Mouse (Mus musculus): ENCODE results near the gene Dock1. TPM values are rescaled to one million over a fixed set of nuclear protein-coding genes. Genes with fewer than 3 reads are reported as not detected.
A peak's percentile ranks its signal among the peaks of the same experiment; 100 is the strongest.

Gene Dock1
- polyA plus RNA-seq, 1 experiment from 2014 or later = 44.5 TPM

GRCm38 (mm10) chr7:134671003-134671461 is 578 bp downstream of the Dock1 start:
- H3K27me3 ChIP-seq (ENCODE audit: control insufficient read depth, insufficient read depth, low read depth, low read length) = no peaks in the 10 kb centered on the region
- peak; percentile 53 for ATAC-seq (ENCODE audit: low read depth)
- peak overlapping the region; percentile 96 for H3K9ac ChIP-seq (ENCODE audit: low read length)
- H3K4me2 ChIP-seq (ENCODE audit: low read depth, low read length) = peak overlapping the region; percentile 63
- no peaks in the 10 kb centered on the region for H3K9me3 ChIP-seq (ENCODE audit: control insufficient read depth, low read length)
- H3K36me3 ChIP-seq (ENCODE audit: control insufficient read depth, insufficient read depth, low read length) = no peaks in the 10 kb centered on the region
- H3K4me1 ChIP-seq (replicated peaks; ENCODE audit: control insufficient read depth, insufficient read depth, low read length) = peaks cover 38% of the 10 kb centered on the region
- WGBS = under 1% methylated on average over 28 of the region's 28 CpGs
- H3K27ac ChIP-seq (ENCODE audit: low read length) = peak overlapping the region; percentile 96
- H3K4me3 ChIP-seq (ENCODE audit: low read length) = peak overlapping the region; percentile 89

DNA sequence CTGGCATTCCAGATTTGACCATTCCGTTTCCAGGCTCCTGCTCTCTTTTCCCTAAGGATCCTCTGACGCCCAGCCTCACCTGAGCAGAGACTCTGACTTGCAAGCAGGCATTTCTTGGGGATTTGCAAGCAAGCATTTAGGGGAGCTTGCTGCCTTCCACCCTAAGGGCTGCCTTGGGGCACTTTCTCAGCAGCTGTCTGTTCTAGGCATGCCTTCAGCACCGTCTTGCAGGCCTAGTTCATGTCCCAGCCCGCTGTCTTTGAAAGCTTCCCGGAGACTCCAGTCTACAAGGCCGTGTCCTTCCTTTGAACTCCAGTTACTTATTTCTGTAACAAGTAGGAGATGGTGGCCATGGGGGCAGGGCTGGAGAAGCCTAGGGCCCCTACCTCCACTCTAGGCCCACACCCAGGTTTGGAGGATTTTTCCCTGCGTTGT is 1.0 kb downstream of the Dock1 start:
- no peaks in the 10 kb centered on the region for H3K36me3 ChIP-seq (ENCODE audit: control insufficient read depth, insufficient read depth, low read length)
- peaks cover 38% of the 10 kb centered on the region for H3K4me1 ChIP-seq (replicated peaks; ENCODE audit: control insufficient read depth, insufficient read depth, low read length)
- peak overlapping the region; percentile 96 for H3K9ac ChIP-seq (ENCODE audit: low read length)
- peak overlapping the region; percentile 63 for H3K4me2 ChIP-seq (ENCODE audit: low read depth, low read length)
- H3K9me3 ChIP-seq (ENCODE audit: control insufficient read depth, low read length) = no peaks in the 10 kb centered on the region
- no peaks in the 10 kb centered on the region for H3K27me3 ChIP-seq (ENCODE audit: control insufficient read depth, insufficient read depth, low read depth, low read length)
- WGBS = 5% methylated on average over 7 of the region's 7 CpGs
- peak overlapping the region; percentile 89 for H3K4me3 ChIP-seq (ENCODE audit: low read length)
- 0 out of 2 replicates have a peak, but pooled peaks have one; percentile 14 for ATAC-seq (ENCODE audit: low read depth)
- peak overlapping the region; percentile 96 for H3K27ac ChIP-seq (ENCODE audit: low read length)

DNA sequence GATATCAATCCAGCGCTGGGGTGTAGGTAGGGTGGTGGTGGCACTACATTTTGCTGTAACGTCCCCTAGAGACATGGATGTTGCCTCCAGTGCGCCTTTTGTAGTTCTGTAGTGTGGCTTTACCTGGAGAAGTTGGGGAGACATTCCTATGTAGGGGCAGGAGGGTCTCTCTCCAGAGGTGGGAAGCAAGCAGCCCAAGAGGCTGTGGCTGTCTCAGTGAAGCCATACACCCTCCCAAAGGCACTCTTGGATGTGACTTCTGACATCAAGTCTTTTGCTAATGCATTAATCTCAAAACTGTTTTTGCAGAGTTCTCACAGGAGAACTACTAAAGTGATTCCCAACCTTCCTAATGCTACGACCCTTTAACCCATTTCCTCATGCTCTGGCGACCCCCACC is 2.7 kb downstream of the Dock1 start:
- no peak overlapping the region for H3K27ac ChIP-seq (ENCODE audit: low read length)
- no peaks in the 10 kb centered on the region for H3K36me3 ChIP-seq (ENCODE audit: control insufficient read depth, insufficient read depth, low read length)
- H3K4me2 ChIP-seq (ENCODE audit: low read depth, low read length) = peak overlapping the region; percentile 26; the same call in 1 of the 2 replicates
- peaks cover 46% of the 10 kb centered on the region for H3K4me1 ChIP-seq (replicated peaks; ENCODE audit: control insufficient read depth, insufficient read depth, low read length)
- 66% methylated on average over 5 of the region's 5 CpGs for whole genome bisulfite sequencing
- no peaks in the 10 kb centered on the region for H3K9me3 ChIP-seq (ENCODE audit: control insufficient read depth, low read length)
- no peak for ATAC-seq (ENCODE audit: low read depth)
- H3K27me3 ChIP-seq (ENCODE audit: control insufficient read depth, insufficient read depth, low read depth, low read length) = no peaks in the 10 kb centered on the region
- no peak overlapping the region for H3K4me3 ChIP-seq (ENCODE audit: low read length)
- H3K9ac ChIP-seq (ENCODE audit: low read length) = no peak overlapping the region

- Histone ChIP-seq H3K9me3 (ENCODE audit: control insufficient read depth, low read length) (no peaks in the 10 kb centered on the region), H3K4me3 (ENCODE audit: low read length) (no peak overlapping the region), H3K4me1 (replicated peaks; ENCODE audit: control insufficient read depth, insufficient read depth, low read length) (peaks cover 50% of the 10 kb centered on the region), H3K27me3 (ENCODE audit: control insufficient read depth, insufficient read depth, low read depth, low read length) (no peaks in the 10 kb centered on the region), H3K36me3 (ENCODE audit: control insufficient read depth, insufficient read depth, low read length) (no peaks in the 10 kb centered on the region), H3K4me2 (ENCODE audit: low read depth, low read length) (peak overlapping the region; percentile 26), H3K9ac (ENCODE audit: low read length) (no peak overlapping the region), H3K27ac (ENCODE audit: low read length) (no peak overlapping the region)
- no peak for ATAC-seq (ENCODE audit: low read depth)
- 27% methylated on average over 9 of the region's 9 CpGs for WGBS
Observed at GRCm38 (mm10) chr7:134673952-134674351, 3.5 kb downstream of the Dock1 start.

DNA sequence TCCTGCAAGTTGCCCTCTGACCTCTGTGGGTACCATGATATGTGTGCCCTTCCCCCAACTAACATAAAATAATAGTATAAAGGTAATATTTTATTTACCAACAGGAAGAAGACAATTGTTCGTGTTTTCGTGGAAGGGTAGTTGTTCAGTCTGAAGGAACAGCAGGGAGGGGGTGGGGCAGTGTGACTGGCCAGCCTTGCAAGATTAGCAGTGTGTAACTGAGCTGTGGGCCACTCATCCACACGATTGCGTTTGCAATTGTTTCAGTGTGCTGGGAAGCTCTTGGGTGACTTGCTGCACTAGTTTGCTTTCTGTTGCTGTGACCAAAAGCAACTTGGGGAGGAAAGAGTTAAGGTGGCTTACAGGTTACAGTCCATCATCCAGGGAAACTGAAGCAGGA is 7.4 kb downstream of the Dock1 start:
- H3K36me3 ChIP-seq (ENCODE audit: control insufficient read depth, insufficient read depth, low read length) = no peaks in the 10 kb centered on the region
- no peak overlapping the region for H3K4me2 ChIP-seq (ENCODE audit: low read depth, low read length)
- ATAC-seq (ENCODE audit: low read depth) = no peak
- no peak overlapping the region for H3K4me3 ChIP-seq (ENCODE audit: low read length)
- H3K27me3 ChIP-seq (ENCODE audit: control insufficient read depth, insufficient read depth, low read depth, low read length) = no peaks in the 10 kb centered on the region
- peaks cover 40% of the 10 kb centered on the region for H3K4me1 ChIP-seq (replicated peaks; ENCODE audit: control insufficient read depth, insufficient read depth, low read length)
- no peaks in the 10 kb centered on the region for H3K9me3 ChIP-seq (ENCODE audit: control insufficient read depth, low read length)
- H3K9ac ChIP-seq (ENCODE audit: low read length) = no peak overlapping the region
- 48% methylated on average over 4 of the region's 4 CpGs for WGBS
- no peak overlapping the region for H3K27ac ChIP-seq (ENCODE audit: low read length)

DNA sequence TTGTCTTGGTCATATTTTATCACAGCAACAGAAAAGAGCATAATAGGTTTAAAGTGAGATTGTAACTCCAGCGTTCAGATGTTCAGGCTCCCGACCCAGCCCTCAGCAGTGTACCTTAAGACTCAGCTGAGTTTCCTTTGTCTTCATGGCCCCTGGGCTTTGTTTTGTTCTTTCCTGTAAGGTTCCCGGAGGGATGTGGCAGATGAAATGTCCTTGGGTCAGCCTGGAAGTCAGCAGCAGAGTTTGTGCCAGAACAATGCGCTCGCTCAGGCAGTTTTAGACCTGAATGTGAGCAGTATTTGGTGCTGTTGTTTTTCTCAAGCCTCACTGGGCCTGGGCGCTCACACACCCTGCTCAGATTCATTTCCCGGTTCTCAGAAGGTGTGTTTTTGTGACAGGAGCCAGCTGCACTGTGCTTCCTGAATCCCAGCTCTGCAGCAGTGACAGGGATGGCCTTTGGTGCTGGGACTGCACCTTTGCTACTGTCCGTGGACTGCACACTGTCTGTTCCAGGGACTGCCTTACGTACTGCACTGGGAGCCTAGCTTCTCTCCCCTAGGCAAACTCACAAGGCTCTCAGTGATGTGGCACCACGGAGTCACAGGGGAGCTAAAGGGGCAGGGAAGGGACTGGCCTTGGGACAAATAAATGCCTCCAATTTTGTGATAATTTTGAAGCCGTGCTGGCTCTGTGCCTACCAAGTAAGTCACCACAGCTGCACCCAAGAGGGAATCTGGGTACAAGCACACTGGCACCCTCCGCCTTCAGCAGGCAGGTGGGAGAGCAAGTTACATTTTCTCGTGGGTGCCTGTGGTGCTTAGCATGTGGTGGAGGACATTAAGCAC is 9.1 kb downstream of the Dock1 start:
- 55% methylated on average over 13 of the region's 13 CpGs for WGBS
- no peaks in the 10 kb centered on the region for H3K27me3 ChIP-seq (ENCODE audit: control insufficient read depth, insufficient read depth, low read depth, low read length)
- H3K9ac ChIP-seq (ENCODE audit: low read length) = peak overlapping the region; percentile 22; the same call in 1 of the 2 replicates
- no peaks in the 10 kb centered on the region for H3K9me3 ChIP-seq (ENCODE audit: control insufficient read depth, low read length)
- H3K4me1 ChIP-seq (replicated peaks; ENCODE audit: control insufficient read depth, insufficient read depth, low read length) = peaks cover 25% of the 10 kb centered on the region
- ATAC-seq (ENCODE audit: low read depth) = peak; percentile 45
- peak overlapping the region; percentile 70 for H3K27ac ChIP-seq (ENCODE audit: low read length)
- H3K36me3 ChIP-seq (ENCODE audit: control insufficient read depth, insufficient read depth, low read length) = no peaks in the 10 kb centered on the region
- no peak overlapping the region for H3K4me3 ChIP-seq (ENCODE audit: low read length)
- H3K4me2 ChIP-seq (ENCODE audit: low read depth, low read length) = no peak overlapping the region

- peak overlapping the region; percentile 70 for H3K27ac ChIP-seq (ENCODE audit: low read length)
- no peaks in the 10 kb centered on the region for H3K27me3 ChIP-seq (ENCODE audit: control insufficient read depth, insufficient read depth, low read depth, low read length)
- ATAC-seq (ENCODE audit: low read depth) = no peak
- H3K4me2 ChIP-seq (ENCODE audit: low read depth, low read length) = no peak overlapping the region
- no peaks in the 10 kb centered on the region for H3K36me3 ChIP-seq (ENCODE audit: control insufficient read depth, insufficient read depth, low read length)
- no peaks in the 10 kb centered on the region for H3K9me3 ChIP-seq (ENCODE audit: control insufficient read depth, low read length)
- H3K4me3 ChIP-seq (ENCODE audit: low read length) = no peak overlapping the region
- peaks cover 21% of the 10 kb centered on the region for H3K4me1 ChIP-seq (replicated peaks; ENCODE audit: control insufficient read depth, insufficient read depth, low read length)
- H3K9ac ChIP-seq (ENCODE audit: low read length) = no peak overlapping the region
- WGBS = 50% methylated on average over 2 of the region's 2 CpGs
Observed at GRCm38 (mm10) chr7:134680161-134680560, 9.7 kb downstream of the Dock1 start.

DNA sequence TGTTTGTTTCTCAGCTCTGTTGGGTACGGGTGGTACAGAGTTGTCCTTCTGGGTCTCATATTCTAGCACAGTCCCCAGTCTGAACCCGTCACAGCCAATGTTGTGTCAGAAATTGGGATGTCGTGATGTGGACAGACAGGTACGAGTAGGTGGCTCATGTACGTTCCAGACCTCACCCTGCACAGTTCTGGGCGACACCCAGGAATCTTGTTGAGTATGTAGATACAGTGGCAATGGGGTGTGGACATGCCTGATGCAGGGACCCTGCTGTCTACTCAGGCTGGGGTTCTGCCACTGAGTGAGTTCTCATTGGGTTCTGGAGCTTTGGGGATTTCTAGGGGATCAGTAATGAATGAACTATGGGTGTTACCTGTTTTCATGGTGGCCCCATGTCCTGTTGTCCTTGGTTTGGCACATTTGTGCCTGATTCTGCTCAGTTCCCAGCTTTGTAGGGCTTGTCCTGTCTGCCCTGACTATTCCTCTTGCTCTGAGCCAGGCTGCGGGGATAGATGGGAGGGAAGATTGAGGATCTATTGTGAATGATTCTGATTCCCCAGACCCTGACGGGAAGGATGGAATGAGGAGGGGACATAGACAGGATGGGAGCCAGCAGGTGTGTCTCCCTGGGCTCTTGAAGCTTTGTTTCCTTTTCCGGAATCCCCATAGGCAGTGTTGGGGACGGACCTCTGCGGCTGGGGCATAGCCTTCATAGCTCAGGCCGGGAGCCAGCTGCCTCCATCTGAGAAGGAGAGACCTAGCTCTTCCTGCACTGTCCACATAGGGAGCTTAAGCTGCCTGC is 11.5 kb downstream of the Dock1 start:
- Histone ChIP-seq H3K36me3 (ENCODE audit: control insufficient read depth, insufficient read depth, low read length) (no peaks in the 10 kb centered on the region), H3K27ac (ENCODE audit: low read length) (no peak overlapping the region), H3K4me3 (ENCODE audit: low read length) (no peak overlapping the region), H3K4me1 (replicated peaks; ENCODE audit: control insufficient read depth, insufficient read depth, low read length) (peaks cover 21% of the 10 kb centered on the region), H3K9me3 (ENCODE audit: control insufficient read depth, low read length) (no peaks in the 10 kb centered on the region), H3K27me3 (ENCODE audit: control insufficient read depth, insufficient read depth, low read depth, low read length) (no peaks in the 10 kb centered on the region), H3K9ac (ENCODE audit: low read length) (no peak overlapping the region), H3K4me2 (ENCODE audit: low read depth, low read length) (no peak overlapping the region)
- ATAC-seq (ENCODE audit: low read depth) = 0 out of 2 replicates have a peak, but pooled peaks have one; percentile 34
- 72% methylated on average over 12 of the region's 12 CpGs for WGBS

DNA sequence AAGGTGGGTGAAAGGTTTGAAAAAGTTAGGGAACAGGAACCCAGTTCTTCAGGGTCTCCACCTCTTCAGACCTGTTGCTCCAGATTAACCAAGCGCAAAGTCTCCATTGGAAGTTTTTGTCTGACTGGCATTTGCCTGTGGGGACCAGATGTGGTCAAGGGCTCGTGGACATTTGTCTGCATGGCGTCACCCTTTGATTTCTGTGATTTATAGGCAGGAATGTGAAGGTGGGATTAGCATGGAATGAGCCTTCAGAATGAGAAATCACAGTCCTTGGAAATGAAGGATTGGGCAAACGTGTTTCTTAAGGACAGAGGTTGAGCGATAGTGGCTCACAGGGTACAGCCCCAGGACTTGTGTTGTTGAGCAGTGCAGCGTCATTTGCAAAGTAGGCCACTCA is 17.9 kb downstream of the Dock1 start:
- 73% methylated on average over 6 of the region's 6 CpGs for WGBS
- no peak for ATAC-seq (ENCODE audit: low read depth)
- Histone ChIP-seq H3K9me3 (ENCODE audit: control insufficient read depth, low read length) (no peaks in the 10 kb centered on the region), H3K27me3 (ENCODE audit: control insufficient read depth, insufficient read depth, low read depth, low read length) (no peaks in the 10 kb centered on the region), H3K4me1 (replicated peaks; ENCODE audit: control insufficient read depth, insufficient read depth, low read length) (peaks cover 3% of the 10 kb centered on the region; the same call in 1 of the 2 replicates), H3K4me3 (ENCODE audit: low read length) (no peak overlapping the region), H3K27ac (ENCODE audit: low read length) (no peak overlapping the region), H3K36me3 (ENCODE audit: control insufficient read depth, insufficient read depth, low read length) (0 out of 2 replicates have a peak, but pooled peaks cover 2% of the 10 kb centered on the region), H3K9ac (ENCODE audit: low read length) (no peak overlapping the region), H3K4me2 (ENCODE audit: low read depth, low read length) (no peak overlapping the region)
